ENCODE assay signal across 10 mouse cellular contexts in genomic region chr12:112664656-112665055, GRCm38 (mm10). TPM values are rescaled to one million over a fixed set of nuclear protein-coding genes. Genes with fewer than 3 reads are reported as not detected.
DNase-seq lines count a peak whose midpoint lies in the region; ATAC-seq lines count a peak whose summit lies in the region.
"Had no signal": no experiment of that assay in that cellular context is flagged by ENCODE, and none has a peak within 500 bp of the region (broad histone marks: within the 10 kb centered on the region; RNA-seq: fewer than 3 reads in every experiment).

No protein-coding gene starts in this region.

- no peaks in the 10 kb centered on the region for H3K9me3 ChIP-seq in heart, embryonic 15.5 days (replicated peaks)
- no peaks in the 10 kb centered on the region for H3K9me3 ChIP-seq in embryonic facial prominence, embryonic 14.5 days (ENCODE audit: control insufficient read depth, low read length)
- H3K9me3 ChIP-seq in hindbrain, embryonic 11.5 days (ENCODE audit: control insufficient read depth, low read length), result no peaks in the 10 kb centered on the region
- H3K9me3 ChIP-seq in midbrain, embryonic 16.5 days (replicated peaks; ENCODE audit: control insufficient read depth, low read length, poor library complexity, severe bottlenecking), result no peaks in the 10 kb centered on the region

- peaks cover 40% of the 10 kb centered on the region for H3K36me3 ChIP-seq in heart, embryonic 15.5 days
- H3K36me3 ChIP-seq in embryonic facial prominence, embryonic 14.5 days (ENCODE audit: control insufficient read depth, insufficient read depth, low read length), result peaks cover 86% of the 10 kb centered on the region
- peaks cover 22% of the 10 kb centered on the region for H3K36me3 ChIP-seq in hindbrain, embryonic 11.5 days (ENCODE audit: control insufficient read depth, insufficient read depth, low read length)
- peaks cover 25% of the 10 kb centered on the region; the same call in 1 of the 2 replicates for H3K36me3 ChIP-seq in midbrain, embryonic 16.5 days (ENCODE audit: control insufficient read depth, insufficient read depth, low read length)

- DNase-seq in heart, postnatal 10 days, result no peak
- DNase-seq in embryonic facial prominence, embryonic 14.5 days (ENCODE audit: low spot score), result no peak
- no peak for DNase-seq in hindbrain, embryonic 11.5 days (ENCODE audit: low spot score)
- no peak for DNase-seq in urinary bladder, postnatal 36 days (ENCODE audit: low spot score in 2 of 2)
- no peak for DNase-seq in frontal cortex, adult 2 months (ENCODE audit: extremely low spot score in 1 of 2, low spot score in 1 of 2)
- DNase-seq in embryo, embryonic 10 days (ENCODE audit: low spot score), result no peak
- DNase-seq: gastrocnemius, postnatal 36 days had no signal

- 0 out of 2 replicates have a peak overlapping the region, but pooled peaks have one; percentile 2 for H3K4me3 ChIP-seq in heart, embryonic 15.5 days
- no peak overlapping the region for H3K4me3 ChIP-seq in embryonic facial prominence, embryonic 14.5 days (ENCODE audit: low read depth, low read length)
- H3K4me3 ChIP-seq in hindbrain, embryonic 11.5 days (ENCODE audit: low read depth, low read length), result no peak overlapping the region
- no peak overlapping the region for H3K4me3 ChIP-seq in midbrain, embryonic 16.5 days (ENCODE audit: low read depth, low read length)

- ATAC-seq in heart, embryonic 15.5 days (replicated peaks; ENCODE audit: insufficient number of reproducible peaks, insufficient read depth, low FRiP score, low read depth), result no peak
- ATAC-seq in embryonic facial prominence, embryonic 14.5 days (ENCODE audit: low read depth), result no peak
- ATAC-seq in hindbrain, embryonic 11.5 days (ENCODE audit: low FRiP score), result 0 out of 2 replicates have a peak, but pooled peaks have one; percentile 0
- no peak for ATAC-seq in midbrain, embryonic 16.5 days

- H3K4me1 ChIP-seq in heart, embryonic 15.5 days (replicated peaks), result peaks cover 100% of the 10 kb centered on the region
- peaks cover 54% of the 10 kb centered on the region for H3K4me1 ChIP-seq in embryonic facial prominence, embryonic 14.5 days (ENCODE audit: control insufficient read depth, insufficient read depth, low read length)
- H3K4me1 ChIP-seq in hindbrain, embryonic 11.5 days (replicated peaks; ENCODE audit: control insufficient read depth, insufficient read depth, low read length), result peaks cover 52% of the 10 kb centered on the region
- peaks cover 40% of the 10 kb centered on the region for H3K4me1 ChIP-seq in midbrain, embryonic 16.5 days (ENCODE audit: control insufficient read depth, insufficient read depth, low read length)

- 50% methylated on average over 5 of the region's 5 CpGs for WGBS in heart, embryonic 15.5 days
- WGBS in embryonic facial prominence, embryonic 14.5 days, result 71% methylated on average over 5 of the region's 5 CpGs
- 65% methylated on average over 5 of the region's 5 CpGs for WGBS in hindbrain, embryonic 11.5 days
- 50% methylated on average over 5 of the region's 5 CpGs for WGBS in midbrain, embryonic 16.5 days

- peak overlapping the region; percentile 80 for H3K27ac ChIP-seq in heart, embryonic 15.5 days
- H3K27ac ChIP-seq in embryonic facial prominence, embryonic 14.5 days (replicated peaks; ENCODE audit: low read depth, low read length), result peak overlapping the region; percentile 52; the same call in 1 of the 2 replicates
- H3K27ac ChIP-seq in hindbrain, embryonic 11.5 days (ENCODE audit: low read depth, low read length), result peak overlapping the region; percentile 93
- H3K27ac ChIP-seq in midbrain, embryonic 16.5 days (ENCODE audit: low read length), result peak overlapping the region; percentile 77

- intact Hi-C loops in heart, postnatal 10 days (cut with DNase I), result no loop called here

- peak overlapping the region; percentile 42; the same call in 1 of the 2 replicates for H3K4me2 ChIP-seq in heart, embryonic 15.5 days
- H3K4me2 ChIP-seq in embryonic facial prominence, embryonic 14.5 days (ENCODE audit: low read depth, low read length), result no peak overlapping the region
- H3K4me2 ChIP-seq in hindbrain, embryonic 11.5 days (replicated peaks; ENCODE audit: low read depth, low read length), result no peak overlapping the region
- H3K4me2 ChIP-seq in midbrain, embryonic 16.5 days (ENCODE audit: low read length), result no peak overlapping the region

- peak overlapping the region; percentile 11; the same call in 1 of the 2 replicates for H3K9ac ChIP-seq in heart, embryonic 15.5 days
- H3K9ac ChIP-seq in embryonic facial prominence, embryonic 14.5 days (ENCODE audit: low read depth, low read length), result no peak overlapping the region
- H3K9ac ChIP-seq in hindbrain, embryonic 11.5 days (ENCODE audit: low read depth, low read length), result peak overlapping the region; percentile 49; the same call in 1 of the 2 replicates
- peak overlapping the region; percentile 46 for H3K9ac ChIP-seq in midbrain, embryonic 16.5 days (ENCODE audit: low read depth, low read length)

- H3K27me3 ChIP-seq in heart, embryonic 15.5 days, result no peaks in the 10 kb centered on the region
- H3K27me3 ChIP-seq in embryonic facial prominence, embryonic 14.5 days (replicated peaks; ENCODE audit: control insufficient read depth, insufficient read depth, low read length), result no peaks in the 10 kb centered on the region
- H3K27me3 ChIP-seq in hindbrain, embryonic 11.5 days (ENCODE audit: control insufficient read depth, insufficient read depth, low read length), result no peaks in the 10 kb centered on the region
- H3K27me3 ChIP-seq in midbrain, embryonic 16.5 days (ENCODE audit: control insufficient read depth, insufficient read depth, low read depth, low read length), result no peaks in the 10 kb centered on the region
- H3K27me3 ChIP-seq: CH12.LX had no signal

RNA-seq across cellular contexts. Expression of gene Akt1, which starts 10.0 kb away (rescaled TPM):
- polyA plus RNA-seq in heart, embryonic 15.5 days (2015; fragmentation: Nextera tagmentation; extraction: Ambion mirVana), result 139 and 169 TPM in 2 replicates
- 100 to 1,000 TPM; 346 to 355 TPM for total RNA-seq in heart, postnatal 10 days (2021)
- 76.4 and 84.0 TPM in 2 replicates for polyA plus RNA-seq in embryonic facial prominence, embryonic 14.5 days (2014; fragmentation: Nextera tagmentation; extraction: Ambion mirVana)
- polyA plus RNA-seq in hindbrain, embryonic 11.5 days (2014; fragmentation: Nextera tagmentation; extraction: Ambion mirVana), result 50.8 and 76.5 TPM in 2 replicates
- polyA plus RNA-seq in midbrain, embryonic 16.5 days (2015; fragmentation: Nextera tagmentation; extraction: Ambion mirVana), result 58.7 and 60.4 TPM in 2 replicates
- polyA plus RNA-seq in frontal cortex, adult 2 months (2012; rRNA removed), result 174 and 175 TPM in 2 replicates

RNA-seq across cellular contexts. Expression of gene Zbtb42, which starts 14.0 kb away (rescaled TPM):
- 4.8 and 7.6 TPM in 2 replicates for polyA plus RNA-seq in heart, embryonic 15.5 days (2015; fragmentation: Nextera tagmentation; extraction: Ambion mirVana)
- 1 to 10 TPM; 7.7 to 8.5 TPM for total RNA-seq in heart, postnatal 10 days (2021)
- polyA plus RNA-seq in embryonic facial prominence, embryonic 14.5 days (2014; fragmentation: Nextera tagmentation; extraction: Ambion mirVana), result 3.7 and 3.8 TPM in 2 replicates
- 4.3 and 7.0 TPM in 2 replicates for polyA plus RNA-seq in hindbrain, embryonic 11.5 days (2014; fragmentation: Nextera tagmentation; extraction: Ambion mirVana)
- 0.73 and 1.2 TPM in 2 replicates for polyA plus RNA-seq in midbrain, embryonic 16.5 days (2015; fragmentation: Nextera tagmentation; extraction: Ambion mirVana)
- polyA plus RNA-seq in frontal cortex, adult 2 months (2012; rRNA removed), result 0.90 and 1.4 TPM in 2 replicates

RNA-seq across cellular contexts. Expression of gene Siva1, which starts 20.2 kb away (rescaled TPM):
- 95.4 and 142 TPM in 2 replicates for polyA plus RNA-seq in heart, embryonic 15.5 days (2015; fragmentation: Nextera tagmentation; extraction: Ambion mirVana)
- 10 to 100 TPM; 26.4 to 31.4 TPM for total RNA-seq in heart, postnatal 10 days (2021)
- polyA plus RNA-seq in embryonic facial prominence, embryonic 14.5 days (2014; fragmentation: Nextera tagmentation; extraction: Ambion mirVana), result 211 and 239 TPM in 2 replicates
- 178 and 182 TPM in 2 replicates for polyA plus RNA-seq in hindbrain, embryonic 11.5 days (2014; fragmentation: Nextera tagmentation; extraction: Ambion mirVana)
- polyA plus RNA-seq in midbrain, embryonic 16.5 days (2015; fragmentation: Nextera tagmentation; extraction: Ambion mirVana), result 41.7 and 44.1 TPM in 2 replicates
- polyA plus RNA-seq in frontal cortex, adult 2 months (2012; rRNA removed), result 24.4 and 30.2 TPM in 2 replicates

RNA-seq across cellular contexts. Expression of gene Adssl1, which starts 44.8 kb away (rescaled TPM):
- 85.8 and 93.7 TPM in 2 replicates for polyA plus RNA-seq in heart, embryonic 15.5 days (2015; fragmentation: Nextera tagmentation; extraction: Ambion mirVana)
- 100 to 1,000 TPM; 129 to 136 TPM for total RNA-seq in heart, postnatal 10 days (2021)
- 23.2 and 26.5 TPM in 2 replicates for polyA plus RNA-seq in embryonic facial prominence, embryonic 14.5 days (2014; fragmentation: Nextera tagmentation; extraction: Ambion mirVana)
- 2.1 and 2.6 TPM in 2 replicates for polyA plus RNA-seq in hindbrain, embryonic 11.5 days (2014; fragmentation: Nextera tagmentation; extraction: Ambion mirVana)
- polyA plus RNA-seq in midbrain, embryonic 16.5 days (2015; fragmentation: Nextera tagmentation; extraction: Ambion mirVana), result 4.0 and 4.2 TPM in 2 replicates
- polyA plus RNA-seq in frontal cortex, adult 2 months (2012; rRNA removed), result 32.6 and 33.0 TPM in 2 replicates

RNA-seq across cellular contexts. Expression of gene Cep170b, which starts 55.6 kb away (rescaled TPM):
- polyA plus RNA-seq in heart, embryonic 15.5 days (2015; fragmentation: Nextera tagmentation; extraction: Ambion mirVana), result 4.8 and 7.9 TPM in 2 replicates
- total RNA-seq in heart, postnatal 10 days (2021), result 10 to 100 TPM; 11.3 to 11.9 TPM
- polyA plus RNA-seq in embryonic facial prominence, embryonic 14.5 days (2014; fragmentation: Nextera tagmentation; extraction: Ambion mirVana), result 13.3 and 14.4 TPM in 2 replicates
- 8.5 and 8.7 TPM in 2 replicates for polyA plus RNA-seq in hindbrain, embryonic 11.5 days (2014; fragmentation: Nextera tagmentation; extraction: Ambion mirVana)
- 36.0 and 39.4 TPM in 2 replicates for polyA plus RNA-seq in midbrain, embryonic 16.5 days (2015; fragmentation: Nextera tagmentation; extraction: Ambion mirVana)
- polyA plus RNA-seq in frontal cortex, adult 2 months (2012; rRNA removed), result 107 and 119 TPM in 2 replicates
